Mouse (Mus musculus) limb, embryonic 15.5 days (tissue): ENCODE results near the gene Cnr1. TPM values are rescaled to one million over a fixed set of nuclear protein-coding genes. Genes with fewer than 3 reads are reported as not detected.

ENCODE experiments used
- ATAC-seq: fragments of 200-750 bp; cut with Nextera tagmentation; 2 replicates; pipeline ENCODE4 v1.8.0; 2017; ENCODE audit warnings: low read depth, moderate TSS enrichment; ENCODE audit not compliant: insufficient number of reproducible peaks, low FRiP score, low TSS enrichment
- H3K27ac ChIP-seq: fragments of 300-500 bp; sonication (generic); 2 replicates; pipeline ENCODE4 v1.5.1; 2015; ENCODE audit warnings: moderate library complexity, mild to moderate bottlenecking, inconsistent platforms
- H3K27me3 ChIP-seq: fragments of 300-500 bp; sonication (generic); 2 replicates; pipeline ENCODE4 v1.6.1; 2015; ENCODE audit warnings: inconsistent platforms
- H3K36me3 ChIP-seq: fragments of 300-500 bp; sonication (generic); 2 replicates; pipeline ENCODE4 v1.6.1; 2015; ENCODE audit warnings: inconsistent platforms
- H3K4me1 ChIP-seq: fragments of 300-500 bp; sonication (generic); 2 replicates; pipeline ENCODE4 v1.6.1; 2015; ENCODE audit warnings: inconsistent platforms
- H3K4me2 ChIP-seq: fragments of 300-500 bp; sonication (generic); 2 replicates; pipeline ENCODE4 v1.6.1; 2015; ENCODE audit warnings: mild to moderate bottlenecking, inconsistent platforms
- H3K4me3 ChIP-seq: fragments of 300-500 bp; sonication (generic); 2 replicates; pipeline ENCODE4 v1.5.1; 2015; ENCODE audit warnings: mild to moderate bottlenecking, inconsistent platforms
- H3K9ac ChIP-seq: fragments of 300-500 bp; sonication (generic); 2 replicates; pipeline ENCODE4 v1.6.1; 2015; ENCODE audit warnings: inconsistent platforms
- H3K9me3 ChIP-seq: fragments of 300-500 bp; sonication (generic); 2 replicates; pipeline ENCODE4 v1.6.1; 2016; ENCODE audit warnings: inconsistent platforms
- WGBS: fragments of 180-500 bp; shearing (Covaris S2); methylation state at CpG from one replicate; pipeline ENCODE4 v1.1.7; 2015; 5-methylcytosine and 5-hydroxymethylcytosine counted together
- polyA plus RNA-seq: library from polyadenylated mRNA; unstranded; fragments of >200 nt; fragmentation: Nextera tagmentation; extraction: Ambion mirVana; gene quantifications from 2 replicates; pipeline ENCODE4 v1.2.1, GENCODE M21; 2015

Cnr1 gene
- polyA plus RNA-seq, 1 experiment from 2014 or later: 2.0 TPM

DNA sequence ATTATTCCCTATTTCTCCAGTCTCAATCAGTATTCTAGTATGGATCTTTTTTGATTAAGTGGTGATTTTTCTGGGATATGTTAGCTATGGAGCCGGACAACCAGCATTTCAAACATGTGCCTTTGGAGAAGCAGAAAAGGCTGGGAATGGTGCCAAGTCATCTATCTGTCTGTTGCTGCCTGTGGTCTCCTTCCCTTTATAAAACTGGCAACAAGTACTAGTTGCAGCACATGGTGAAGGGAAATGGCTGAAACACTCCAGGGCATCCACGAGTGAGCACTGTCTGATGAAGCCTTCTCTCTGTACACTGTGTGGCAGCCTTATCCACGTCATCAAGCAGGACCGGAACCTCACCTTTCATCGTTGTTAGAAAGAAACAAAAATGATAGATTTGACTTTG is 8.7 kb upstream of the Cnr1 start:
- H3K27me3 ChIP-seq: no peaks in the 10 kb centered on the region
- no peaks in the 10 kb centered on the region for H3K9me3 ChIP-seq
- H3K36me3 ChIP-seq: no peaks in the 10 kb centered on the region
- 60% methylated on average over 5 of the region's 5 CpGs for WGBS
- H3K4me2 ChIP-seq: no peak overlapping the region
- no peaks in the 10 kb centered on the region for H3K4me1 ChIP-seq
- no peak overlapping the region for H3K4me3 ChIP-seq
- H3K9ac ChIP-seq: no peak overlapping the region
- no peak overlapping the region for H3K27ac ChIP-seq
- ATAC-seq: no peak

DNA sequence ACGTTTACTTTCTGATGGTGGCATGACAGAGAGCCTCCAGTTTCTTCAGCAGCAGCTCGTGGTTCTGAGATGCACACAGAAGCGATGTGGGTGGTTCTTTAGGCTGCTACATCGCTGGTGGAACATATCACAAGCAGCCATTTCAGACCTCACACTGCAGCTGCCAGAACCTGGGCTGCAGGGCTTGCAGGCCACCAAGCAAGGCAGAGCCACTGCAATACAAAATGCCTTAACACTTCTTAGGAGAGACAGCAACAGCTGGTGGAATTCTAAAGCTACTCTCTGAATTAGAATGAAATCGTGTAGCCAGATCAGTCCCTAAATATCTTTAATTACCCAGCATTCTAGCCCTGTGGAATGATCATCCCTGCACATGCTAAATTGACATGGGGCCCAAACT is 3.6 kb upstream of the Cnr1 start:
- no peak overlapping the region for H3K4me2 ChIP-seq
- 48% methylated on average over 5 of the region's 5 CpGs for WGBS

DNA sequence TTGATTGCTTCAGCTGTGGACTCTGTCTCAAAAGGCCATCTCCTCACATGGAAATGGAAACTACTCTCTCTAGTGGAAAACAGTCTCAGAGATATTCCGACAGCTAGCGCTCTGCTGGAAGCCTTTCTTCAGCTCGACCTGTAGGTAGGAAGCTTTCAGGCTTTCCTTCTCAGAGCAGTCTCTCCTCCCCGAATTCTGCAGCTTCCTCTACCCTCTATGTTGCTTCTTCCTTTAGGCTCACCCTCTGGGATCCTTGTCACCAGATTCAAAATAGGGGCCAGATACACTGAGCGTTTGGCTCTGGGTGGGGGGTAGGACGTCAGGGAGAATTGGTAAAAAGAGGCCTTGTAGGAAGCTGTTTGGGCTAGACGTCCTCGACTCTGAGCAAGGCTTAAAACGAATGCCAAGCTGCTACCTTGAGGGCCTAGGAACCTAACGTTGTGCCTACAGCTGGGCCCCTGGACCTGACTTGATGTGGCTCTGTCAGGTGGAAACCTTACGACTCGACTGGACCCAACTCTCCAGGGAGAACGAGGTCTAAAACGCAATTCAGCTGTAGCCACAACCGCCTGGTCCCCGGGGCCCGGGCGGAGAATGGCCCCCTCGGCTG is 1.1 kb upstream of the Cnr1 start:
- Histone ChIP-seq H3K27me3 (peaks cover 33% of the 10 kb centered on the region), H3K4me1 (peaks cover 17% of the 10 kb centered on the region), H3K27ac (no peak overlapping the region), H3K4me2 (peak overlapping the region; percentile 98), H3K4me3 (peak overlapping the region; percentile 63), H3K9ac (no peak overlapping the region), H3K9me3 (no peaks in the 10 kb centered on the region), H3K36me3 (no peaks in the 10 kb centered on the region)
- ATAC-seq: no peak
- WGBS: 6% methylated on average over 19 of the region's 19 CpGs

More for the DNA sequence above, 3.6 kb upstream of the Cnr1 start:
- no peaks in the 10 kb centered on the region for H3K9me3 ChIP-seq
- no peak overlapping the region for H3K4me3 ChIP-seq
- peaks cover 17% of the 10 kb centered on the region for H3K4me1 ChIP-seq
- ATAC-seq: no peak
- peaks cover 29% of the 10 kb centered on the region for H3K27me3 ChIP-seq
- H3K36me3 ChIP-seq: no peaks in the 10 kb centered on the region
- no peak overlapping the region for H3K9ac ChIP-seq
- H3K27ac ChIP-seq: no peak overlapping the region

DNA sequence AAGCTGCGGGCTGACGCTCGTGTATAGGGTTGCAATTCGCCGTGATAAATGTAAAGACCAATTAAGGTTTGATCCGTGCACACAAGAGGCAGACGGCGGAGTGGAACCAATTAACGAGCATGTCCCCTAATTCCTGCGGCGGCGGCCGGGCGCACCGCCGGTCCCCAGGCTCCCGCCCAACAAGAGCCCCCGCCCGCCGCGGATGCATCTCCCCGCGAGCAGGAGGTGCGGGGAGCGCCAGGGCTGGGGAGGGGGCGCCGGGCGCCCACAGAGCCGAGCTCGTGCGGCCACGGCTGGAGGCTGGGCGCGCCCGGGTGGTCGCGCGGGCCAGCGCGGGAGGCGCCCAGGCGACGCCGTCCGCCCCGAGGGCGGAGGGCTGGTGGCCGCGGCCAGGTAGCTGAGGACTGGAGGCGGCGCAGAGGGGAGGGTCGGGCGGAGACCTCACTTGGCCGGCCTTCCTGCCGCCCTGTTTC is 596 bp upstream of the Cnr1 start:
- H3K36me3 ChIP-seq: no peaks in the 10 kb centered on the region
- 1% methylated on average over 18 of the region's 55 CpGs for WGBS
- H3K4me2 ChIP-seq: peak overlapping the region; percentile 98
- peaks cover 17% of the 10 kb centered on the region for H3K4me1 ChIP-seq
- no peaks in the 10 kb centered on the region for H3K9me3 ChIP-seq
- ATAC-seq: no peak
- peak overlapping the region; percentile 63 for H3K4me3 ChIP-seq
- peak overlapping the region; percentile 41 for H3K9ac ChIP-seq
- H3K27ac ChIP-seq: peak overlapping the region; percentile 60
- peaks cover 33% of the 10 kb centered on the region for H3K27me3 ChIP-seq

DNA sequence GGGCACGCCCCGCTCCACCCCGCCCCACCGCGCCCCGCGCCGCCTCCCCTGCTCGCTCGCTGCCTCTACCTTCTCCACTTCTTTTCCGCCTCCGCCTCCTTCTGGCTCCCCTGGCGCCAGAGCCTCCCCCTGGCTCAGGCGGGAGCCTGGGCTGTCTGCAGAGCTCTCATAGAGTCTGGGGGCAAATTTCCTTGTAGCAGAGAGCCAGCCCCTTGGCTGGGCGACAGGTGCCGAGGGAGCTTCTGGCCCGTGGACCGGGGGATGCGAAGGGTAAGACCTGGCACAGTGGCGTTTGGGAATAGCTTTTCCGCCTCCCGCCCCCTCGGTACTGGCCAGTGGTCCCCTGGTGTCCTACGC is 474 bp downstream of the Cnr1 start:
- H3K27ac ChIP-seq: peak overlapping the region; percentile 60; the same call in 1 of the 2 replicates
- peaks cover 33% of the 10 kb centered on the region for H3K27me3 ChIP-seq
- peak overlapping the region; percentile 98 for H3K4me2 ChIP-seq
- peak overlapping the region; percentile 41 for H3K9ac ChIP-seq
- H3K4me3 ChIP-seq: peak overlapping the region; percentile 63
- no peaks in the 10 kb centered on the region for H3K36me3 ChIP-seq
- no peaks in the 10 kb centered on the region for H3K9me3 ChIP-seq
- H3K4me1 ChIP-seq: peaks cover 17% of the 10 kb centered on the region
- peak; percentile 70; the same call in 1 of the 2 replicates for ATAC-seq
- 1% methylated on average over 15 of the region's 24 CpGs for WGBS

DNA sequence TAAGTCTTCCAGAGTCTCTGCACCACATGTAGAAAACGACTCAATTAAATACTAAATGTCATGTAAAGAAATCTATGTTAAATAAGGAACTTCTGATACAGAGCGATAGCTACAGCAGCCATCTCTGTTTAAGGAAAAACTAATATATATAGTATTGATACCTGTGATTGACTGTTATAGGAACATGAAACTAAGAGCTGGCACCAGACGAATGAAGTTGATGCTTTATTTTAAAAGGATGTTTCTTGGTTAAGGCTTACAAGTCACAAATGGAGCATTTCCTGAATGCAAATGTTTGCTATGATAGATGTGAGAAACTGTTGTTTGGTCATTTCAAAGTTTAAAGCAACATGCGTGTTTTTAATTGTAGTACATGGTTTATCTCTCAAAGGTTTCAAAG is 1.1 kb downstream of the Cnr1 start:
- no peak overlapping the region for H3K9ac ChIP-seq
- 48% methylated on average over 4 of the region's 4 CpGs for WGBS
- ATAC-seq: no peak

DNA sequence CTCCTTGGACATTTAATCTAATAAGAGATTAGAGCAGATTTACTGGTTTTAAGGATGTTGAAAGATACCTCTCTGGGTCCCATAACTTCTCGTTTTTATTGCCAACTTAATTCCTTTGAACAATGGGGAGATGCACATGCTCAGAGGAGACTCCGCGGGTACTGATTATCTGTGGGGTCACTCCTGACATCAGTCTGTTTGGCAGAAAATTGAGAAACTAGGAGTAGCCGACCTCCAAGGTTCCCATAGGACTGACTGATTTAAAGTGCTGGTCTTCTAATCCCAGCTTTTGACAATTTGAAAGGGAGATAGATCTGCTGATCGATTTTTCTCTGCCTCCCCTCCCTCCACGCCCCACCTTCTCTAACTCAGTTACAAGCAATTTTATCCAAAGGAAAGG is 1.6 kb downstream of the Cnr1 start:
- H3K4me1 ChIP-seq: peaks cover 17% of the 10 kb centered on the region
- no peaks in the 10 kb centered on the region for H3K9me3 ChIP-seq
- H3K4me2 ChIP-seq: no peak overlapping the region
- no peak overlapping the region for H3K4me3 ChIP-seq
- no peak for ATAC-seq
- H3K27ac ChIP-seq: no peak overlapping the region
- H3K27me3 ChIP-seq: peaks cover 33% of the 10 kb centered on the region
- no peaks in the 10 kb centered on the region for H3K36me3 ChIP-seq
- 48% methylated on average over 6 of the region's 6 CpGs for WGBS
- H3K9ac ChIP-seq: no peak overlapping the region

More for the DNA sequence above, 1.1 kb downstream of the Cnr1 start:
- H3K4me2 ChIP-seq: peak overlapping the region; percentile 98
- no peaks in the 10 kb centered on the region for H3K36me3 ChIP-seq
- H3K27ac ChIP-seq: no peak overlapping the region
- H3K9me3 ChIP-seq: no peaks in the 10 kb centered on the region
- peaks cover 17% of the 10 kb centered on the region for H3K4me1 ChIP-seq
- peaks cover 33% of the 10 kb centered on the region for H3K27me3 ChIP-seq
- H3K4me3 ChIP-seq: peak overlapping the region; percentile 63; the same call in 1 of the 2 replicates

DNA sequence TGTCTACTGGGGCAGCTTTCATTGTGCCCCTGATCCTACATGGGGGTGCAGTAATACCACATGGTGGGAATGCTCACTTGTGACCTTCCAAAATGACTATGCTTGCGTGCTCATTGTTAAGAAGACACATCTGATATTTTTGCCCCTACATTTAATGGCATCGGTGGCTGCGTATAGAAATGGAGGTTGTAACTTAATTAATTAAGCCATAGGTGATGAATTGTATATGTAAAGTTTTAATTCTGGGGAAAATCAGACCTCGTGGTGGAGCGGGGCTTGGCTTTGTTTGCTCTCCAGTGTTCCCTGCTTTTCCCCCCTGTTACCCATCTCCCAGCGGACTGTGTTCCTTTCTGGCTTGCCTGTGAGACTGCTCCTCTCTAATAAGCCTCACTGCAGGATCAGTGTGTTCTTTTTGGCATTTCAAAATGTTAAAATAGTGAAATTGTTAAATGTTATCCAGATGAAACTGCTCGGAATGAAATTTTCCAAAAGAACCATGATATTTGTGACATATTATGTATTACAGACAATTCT is 2.4 kb downstream of the Cnr1 start:
- H3K27me3 ChIP-seq: peaks cover 30% of the 10 kb centered on the region
- no peak overlapping the region for H3K27ac ChIP-seq
- H3K9me3 ChIP-seq: no peaks in the 10 kb centered on the region
- H3K4me1 ChIP-seq: peaks cover 17% of the 10 kb centered on the region
- H3K4me2 ChIP-seq: no peak overlapping the region
- WGBS: 79% methylated on average over 7 of the region's 7 CpGs
- no peak overlapping the region for H3K4me3 ChIP-seq
- H3K9ac ChIP-seq: no peak overlapping the region
- no peaks in the 10 kb centered on the region for H3K36me3 ChIP-seq
- no peak for ATAC-seq

DNA sequence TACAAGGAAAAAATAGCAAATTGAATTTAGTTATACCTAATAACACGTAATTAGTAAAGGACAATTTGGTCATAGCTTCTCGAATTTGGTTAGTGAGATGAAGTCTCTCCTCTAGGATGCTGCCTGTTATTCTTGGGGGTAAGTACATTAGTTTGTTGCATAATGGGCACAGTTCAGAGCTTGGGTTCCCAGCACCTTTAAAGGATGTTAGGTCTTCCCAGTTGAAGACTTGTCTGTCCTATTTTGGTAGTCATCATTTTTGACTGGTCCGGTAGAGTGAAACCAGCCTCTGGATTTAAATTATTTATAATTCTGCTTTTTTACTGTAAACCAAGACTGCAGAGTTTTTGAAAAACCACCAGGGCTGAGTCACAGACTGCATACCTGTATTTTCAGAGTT is 3.3 kb downstream of the Cnr1 start:
- WGBS: 89% methylated on average over 3 of the region's 3 CpGs
- H3K36me3 ChIP-seq: no peaks in the 10 kb centered on the region
- no peak for ATAC-seq
- peaks cover 23% of the 10 kb centered on the region for H3K27me3 ChIP-seq
- no peaks in the 10 kb centered on the region for H3K9me3 ChIP-seq
- H3K27ac ChIP-seq: no peak overlapping the region
- no peak overlapping the region for H3K9ac ChIP-seq
- no peak overlapping the region for H3K4me3 ChIP-seq
- H3K4me1 ChIP-seq: peaks cover 17% of the 10 kb centered on the region
- no peak overlapping the region for H3K4me2 ChIP-seq

DNA sequence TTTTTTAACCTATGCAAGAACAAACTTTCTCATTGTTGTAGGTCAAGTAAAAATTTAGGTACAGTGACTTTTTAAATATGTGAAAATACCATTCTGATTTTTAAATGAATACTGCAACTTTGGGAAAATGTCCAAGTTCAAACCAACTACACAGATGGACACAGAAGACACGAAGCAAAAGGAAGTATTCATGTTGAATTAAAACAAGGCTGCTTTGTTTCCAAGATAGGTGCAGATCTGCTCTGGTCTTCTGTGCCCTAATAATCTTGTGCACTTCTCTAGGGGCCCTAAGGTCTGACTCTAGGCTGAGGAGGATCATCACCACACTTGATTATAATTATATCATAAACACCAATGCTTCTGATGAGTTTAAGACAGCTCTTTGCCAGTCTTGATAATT is 4.1 kb downstream of the Cnr1 start:
- no peak for ATAC-seq
- Histone ChIP-seq H3K27ac (no peak overlapping the region), H3K36me3 (no peaks in the 10 kb centered on the region), H3K4me1 (peaks cover 13% of the 10 kb centered on the region), H3K9ac (no peak overlapping the region), H3K27me3 (peaks cover 15% of the 10 kb centered on the region), H3K4me2 (no peak overlapping the region), H3K4me3 (no peak overlapping the region), H3K9me3 (no peaks in the 10 kb centered on the region)
- 58% methylated on average over 1 of the region's 1 CpGs for WGBS

DNA sequence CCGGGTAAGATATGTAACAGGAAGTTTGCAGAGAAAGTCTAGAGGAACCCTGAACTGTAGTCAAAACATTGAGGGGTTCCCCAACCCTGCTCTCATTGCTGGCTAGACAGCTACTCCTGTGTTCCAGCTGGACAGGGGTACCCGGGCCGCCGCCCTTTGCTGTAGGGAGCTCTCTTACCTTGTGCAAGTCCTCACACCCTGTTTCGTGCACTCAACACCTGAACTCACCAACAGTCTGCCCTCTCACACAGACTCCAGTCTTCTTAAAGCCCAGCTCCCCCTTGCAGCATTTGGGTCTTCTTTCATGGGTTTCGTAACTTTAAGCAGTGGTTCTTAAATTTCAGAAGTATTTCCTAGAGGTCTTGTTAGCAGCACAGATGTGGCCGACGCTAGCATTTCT is 7.0 kb downstream of the Cnr1 start:
- Histone ChIP-seq H3K9me3 (no peaks in the 10 kb centered on the region), H3K4me1 (no peaks in the 10 kb centered on the region), H3K4me2 (no peak overlapping the region), H3K27ac (no peak overlapping the region), H3K4me3 (no peak overlapping the region), H3K36me3 (no peaks in the 10 kb centered on the region), H3K27me3 (no peaks in the 10 kb centered on the region), H3K9ac (no peak overlapping the region)
- WGBS: 71% methylated on average over 8 of the region's 8 CpGs
- no peak for ATAC-seq

DNA sequence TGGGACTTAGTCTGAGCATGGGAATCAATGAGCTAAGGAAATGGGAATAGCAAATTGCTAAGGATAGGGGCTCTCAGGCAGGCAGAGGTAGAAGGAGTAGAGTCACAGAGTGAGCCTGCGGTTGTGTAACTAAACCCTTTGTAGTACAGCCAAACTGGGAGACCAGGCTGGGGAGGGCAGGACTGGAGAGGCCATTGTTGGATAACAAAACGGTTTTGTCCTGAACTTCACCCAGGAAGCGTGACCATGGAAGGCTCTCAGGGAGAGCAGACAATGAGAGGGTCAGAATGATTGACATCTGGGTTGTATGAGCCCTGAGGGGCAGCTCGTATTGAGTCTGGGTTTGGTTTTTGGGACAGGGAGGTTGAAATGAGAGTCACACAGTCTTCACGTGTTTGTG is 17.2 kb downstream of the Cnr1 start:
- H3K27ac ChIP-seq: no peak overlapping the region
- no peaks in the 10 kb centered on the region for H3K36me3 ChIP-seq
- H3K9me3 ChIP-seq: no peaks in the 10 kb centered on the region
- no peaks in the 10 kb centered on the region for H3K27me3 ChIP-seq
- H3K9ac ChIP-seq: no peak overlapping the region
- ATAC-seq: no peak
- WGBS: 75% methylated on average over 5 of the region's 5 CpGs
- no peak overlapping the region for H3K4me3 ChIP-seq
- no peaks in the 10 kb centered on the region for H3K4me1 ChIP-seq
- no peak overlapping the region for H3K4me2 ChIP-seq
